Mouse (Mus musculus) ES-E14 (cell line): ENCODE measurements at regions not wholly inside any gene's neighbourhood (a gene's known extent, or its start where the extent isn't known, plus 50 kb on each side); places are given as distances from the start of the nearest gene placed in this dataset.

Experiments used
- DNase-seq: peaks from one replicate; pipeline ENCODE4 v3.0.0-alpha.2; 2013; ENCODE audit warnings: low read depth, low spot score
- H3K27ac ChIP-seq: 2 replicates; pipeline ENCODE4 v1.5.1; 2012; ENCODE audit warnings: low read depth, mild to moderate bottlenecking, low read length, moderate library complexity, mixed read lengths; ENCODE audit not compliant: poor library complexity, insufficient read depth, severe bottlenecking
- H3K36me3 ChIP-seq: 2 replicates; pipeline ENCODE4 v1.6.1; 2012; ENCODE audit warnings: mild to moderate bottlenecking, low read length, moderate library complexity, mixed read lengths; ENCODE audit not compliant: control insufficient read depth, poor library complexity, insufficient read depth, severe bottlenecking
- H3K4me1 ChIP-seq, 2 experiments: fragments of 150-350 bp in 1 of 2; sonication (generic) in 1 of 2; 2 replicates each; pipeline ENCODE4 v1.6.1; 2012; ENCODE audit warnings: low read length in 2 of 2, mild to moderate bottlenecking in 1 of 2, mixed read lengths in 1 of 2; ENCODE audit not compliant: control insufficient read depth in 2 of 2, insufficient read depth in 2 of 2, poor library complexity in 1 of 2
- H3K4me3 ChIP-seq, 2 experiments: fragments of 150-350 bp in 1 of 2; sonication (generic) in 1 of 2; 2 replicates each; pipeline ENCODE4 v1.5.1; 2012; ENCODE audit warnings: low read length in 2 of 2, low read depth in 1 of 2, mild to moderate bottlenecking in 1 of 2, mixed read lengths in 1 of 2; ENCODE audit not compliant: insufficient read depth in 1 of 2, poor library complexity in 1 of 2, severe bottlenecking in 1 of 2
- H3K9ac ChIP-seq: 2 replicates; pipeline ENCODE4 v1.6.1; 2012; ENCODE audit warnings: low read depth, mild to moderate bottlenecking, low read length, mixed read lengths; ENCODE audit not compliant: poor library complexity, insufficient read depth, severe bottlenecking
- H3K9me3 ChIP-seq: fragments of 150-350 bp; sonication (generic); 2 replicates; pipeline ENCODE4 v1.6.1; 2012; ENCODE audit warnings: low read depth, mild to moderate bottlenecking, low read length; ENCODE audit not compliant: control insufficient read depth, insufficient read depth
- CHD2 ChIP-seq: IDR thresholded peaks from 2 replicates; pipeline ENCODE4 v1.6.1; 2014; ENCODE audit warnings: mild to moderate bottlenecking, low read depth, low read length, inconsistent platforms
- in situ Hi-C, 2 experiments: fragments of 600-800 bp; cut with MboI; formaldehyde crosslinking; loops; one replicate each; pipeline ENCODE4 v1.15.1; 2025; ENCODE audit warnings: low sequenced_read_pairs in 2 of 2, inconsistent platforms in 1 of 2; ENCODE audit not compliant: unreplicated experiment in 2 of 2

DNA sequence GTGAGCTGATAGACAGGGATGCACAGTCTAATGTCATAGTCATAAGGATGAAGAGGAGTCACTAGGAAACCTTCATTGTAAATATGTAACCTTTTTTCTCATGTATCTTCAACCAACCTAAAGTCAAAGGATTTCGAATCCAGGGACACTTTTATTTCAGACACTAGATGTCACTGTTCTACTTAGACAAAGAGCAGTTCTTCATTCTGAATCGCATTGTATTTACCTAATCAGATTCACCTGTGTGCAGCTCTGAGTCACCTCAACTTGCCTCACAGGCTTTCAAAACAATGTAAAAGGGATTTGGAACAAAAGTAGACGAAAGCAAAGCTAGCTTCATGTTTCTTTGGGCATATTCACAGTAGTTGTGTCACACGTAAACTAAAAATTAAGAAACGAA is 57.3 kb upstream of the Erbb4 start:
- no peak for TF ChIP-seq CHD2
- Histone ChIP-seq H3K27ac (no peak overlapping the region), H3K9ac (no peak overlapping the region), H3K36me3 (no peaks in the 10 kb centered on the region), H3K4me3 (no peak overlapping the region), H3K9me3 (no peaks in the 10 kb centered on the region), H3K4me1 (no peaks in the 10 kb centered on the region)
- in situ Hi-C loops, result no loop called here
- peak; percentile 7 for DNase-seq
